Mouse (Mus musculus) forebrain, embryonic 11.5 days (tissue): ENCODE results near the gene Ide. TPM values are rescaled to one million over a fixed set of nuclear protein-coding genes. Genes with fewer than 3 reads are reported as not detected.
A peak's percentile ranks its signal among the peaks of the same experiment; 100 is the strongest.

ENCODE experiments used
- ATAC-seq: fragments of 200-750 bp; cut with Nextera tagmentation; replicated peaks from 2 replicates; pipeline ENCODE4 v1.8.0; 2017; ENCODE audit warnings: moderate TSS enrichment; ENCODE audit not compliant: low FRiP score
- DNase-seq: peaks from one replicate; pipeline ENCODE4 v3.0.0-alpha.2; 2017; ENCODE audit warnings: low spot score
- H3K27ac ChIP-seq: fragments of 300-500 bp; sonication (generic); 2 replicates; pipeline ENCODE4 v1.5.1; 2014; ENCODE audit warnings: low read depth, low read length
- H3K27me3 ChIP-seq: fragments of 300-500 bp; sonication (generic); 2 replicates; pipeline ENCODE4 v1.6.1; 2014; ENCODE audit warnings: mild to moderate bottlenecking, low read length, mixed read lengths; ENCODE audit not compliant: control insufficient read depth, insufficient read depth
- H3K36me3 ChIP-seq: fragments of 300-500 bp; sonication (generic); 2 replicates; pipeline ENCODE4 v1.6.1; 2014; ENCODE audit warnings: mild to moderate bottlenecking, low read length, moderate library complexity, mixed read lengths; ENCODE audit not compliant: control insufficient read depth, insufficient read depth
- H3K4me1 ChIP-seq: fragments of 300-500 bp; sonication (generic); replicated peaks from 2 replicates; pipeline ENCODE4 v1.6.1; 2014; ENCODE audit warnings: low read length, mixed read lengths; ENCODE audit not compliant: control insufficient read depth, insufficient read depth
- H3K4me2 ChIP-seq: fragments of 300-500 bp; sonication (generic); 2 replicates; pipeline ENCODE4 v1.6.1; 2014; ENCODE audit warnings: low read depth, mild to moderate bottlenecking, low read length, moderate library complexity, mixed read lengths; ENCODE audit not compliant: severe bottlenecking
- H3K4me3 ChIP-seq: fragments of 300-500 bp; sonication (generic); 2 replicates; pipeline ENCODE4 v1.5.1; 2014; ENCODE audit warnings: low read depth, low read length
- H3K9ac ChIP-seq: fragments of 300-500 bp; sonication (generic); 2 replicates; pipeline ENCODE4 v1.6.1; 2014; ENCODE audit warnings: low read length
- H3K9me3 ChIP-seq: fragments of 300-500 bp; sonication (generic); 2 replicates; pipeline ENCODE4 v1.6.1; 2016; ENCODE audit warnings: low read length, mixed read lengths; ENCODE audit not compliant: control insufficient read depth
- WGBS: fragments of 180-500 bp; shearing (Covaris S2); extraction: QIAGEN DNeasy Blood & Tissue Kit; methylation state at CpG from one replicate; pipeline ENCODE4 v1.1.7; 2014; 5-methylcytosine and 5-hydroxymethylcytosine counted together
- polyA plus RNA-seq: library from polyadenylated mRNA; unstranded; fragments of >200 nt; fragmentation: Nextera tagmentation; extraction: Ambion mirVana; gene quantifications from 2 replicates; pipeline ENCODE4 v1.2.1, GENCODE M21; 2014

Ide gene
- polyA plus RNA-seq, 1 experiment from 2014 or later: 71.6 TPM

GRCm38 (mm10) chr19:37248199-37248598 lies 89.5 kb downstream of the Ide start:
- Histone ChIP-seq H3K4me1 (no peaks in the 10 kb centered on the region), H3K4me3 (no peak overlapping the region), H3K27me3 (no peaks in the 10 kb centered on the region), H3K9me3 (no peaks in the 10 kb centered on the region), H3K36me3 (no peaks in the 10 kb centered on the region), H3K9ac (no peak overlapping the region), H3K4me2 (no peak overlapping the region), H3K27ac (no peak overlapping the region)
- 82% methylated on average over 3 of the region's 3 CpGs for WGBS
- ATAC-seq (no peak), DNase-seq (no peak)

- no peaks in the 10 kb centered on the region for H3K4me1 ChIP-seq
- no peak overlapping the region for H3K27ac ChIP-seq
- H3K9me3 ChIP-seq: no peaks in the 10 kb centered on the region
- no peaks in the 10 kb centered on the region for H3K36me3 ChIP-seq
- no peak for DNase-seq
- no peaks in the 10 kb centered on the region for H3K27me3 ChIP-seq
- no peak overlapping the region for H3K4me2 ChIP-seq
- 47% methylated on average over 3 of the region's 3 CpGs for WGBS
- no peak overlapping the region for H3K4me3 ChIP-seq
- H3K9ac ChIP-seq: no peak overlapping the region
- no peak for ATAC-seq
These were observed 90.8 kb downstream of the Ide start for GRCm38 (mm10) chr19:37246859-37247258.

- no peaks in the 10 kb centered on the region for H3K9me3 ChIP-seq
- WGBS: 65% methylated on average over 2 of the region's 2 CpGs
- H3K27me3 ChIP-seq: no peaks in the 10 kb centered on the region
- H3K4me3 ChIP-seq: no peak overlapping the region
- H3K4me2 ChIP-seq: no peak overlapping the region
- H3K4me1 ChIP-seq: peaks cover 3% of the 10 kb centered on the region; the same call in 1 of the 2 replicates
- no peak overlapping the region for H3K9ac ChIP-seq
- DNase-seq (no peak), ATAC-seq (no peak)
- no peaks in the 10 kb centered on the region for H3K36me3 ChIP-seq
- no peak overlapping the region for H3K27ac ChIP-seq
These were observed 94.9 kb downstream of the Ide start for GRCm38 (mm10) chr19:37242707-37243106.

- Histone ChIP-seq H3K27ac (no peak overlapping the region), H3K36me3 (no peaks in the 10 kb centered on the region), H3K4me1 (peaks cover 3% of the 10 kb centered on the region; the same call in 1 of the 2 replicates), H3K4me3 (no peak overlapping the region), H3K27me3 (no peaks in the 10 kb centered on the region), H3K9me3 (no peaks in the 10 kb centered on the region), H3K9ac (no peak overlapping the region), H3K4me2 (no peak overlapping the region)
- WGBS: 71% methylated on average over 5 of the region's 5 CpGs
- ATAC-seq (no peak), DNase-seq (no peak)
These were observed 96.5 kb downstream of the Ide start for GRCm38 (mm10) chr19:37241201-37241600.

GRCm38 (mm10) chr19:37239096-37239495 lies 98.6 kb downstream of the Ide start:
- Histone ChIP-seq H3K4me2 (no peak overlapping the region), H3K9me3 (no peaks in the 10 kb centered on the region), H3K36me3 (no peaks in the 10 kb centered on the region), H3K4me3 (no peak overlapping the region), H3K4me1 (peaks cover 3% of the 10 kb centered on the region; the same call in 1 of the 2 replicates), H3K9ac (no peak overlapping the region), H3K27me3 (peaks cover 11% of the 10 kb centered on the region), H3K27ac (no peak overlapping the region)
- ATAC-seq (no peak), DNase-seq (peak; percentile 68)
- 31% methylated on average over 4 of the region's 4 CpGs for WGBS

- peaks cover 11% of the 10 kb centered on the region for H3K27me3 ChIP-seq
- H3K4me1 ChIP-seq: peaks cover 3% of the 10 kb centered on the region; the same call in 1 of the 2 replicates
- no peak for DNase-seq
- H3K27ac ChIP-seq: no peak overlapping the region
- 13% methylated on average over 7 of the region's 7 CpGs for WGBS
- H3K36me3 ChIP-seq: no peaks in the 10 kb centered on the region
- no peak overlapping the region for H3K9ac ChIP-seq
- 0 out of 2 replicates have a peak overlapping the region, but pooled peaks have one; percentile 1 for H3K4me2 ChIP-seq
- no peak overlapping the region for H3K4me3 ChIP-seq
- ATAC-seq: peak; percentile 54; the same call in 1 of the 2 replicates
- H3K9me3 ChIP-seq: no peaks in the 10 kb centered on the region
These were observed 99.0 kb downstream of the Ide start for GRCm38 (mm10) chr19:37238651-37239050.

- Histone ChIP-seq H3K4me1 (peaks cover 3% of the 10 kb centered on the region; the same call in 1 of the 2 replicates), H3K4me2 (peak overlapping the region; percentile 1; the same call in 1 of the 2 replicates), H3K27ac (no peak overlapping the region), H3K9me3 (no peaks in the 10 kb centered on the region), H3K27me3 (peaks cover 11% of the 10 kb centered on the region), H3K36me3 (no peaks in the 10 kb centered on the region), H3K4me3 (no peak overlapping the region), H3K9ac (no peak overlapping the region)
- 6% methylated on average over 15 of the region's 15 CpGs for WGBS
- peak; percentile 35 for ATAC-seq
- DNase-seq: peak; percentile 61
These were observed 99.8 kb downstream of the Ide start for GRCm38 (mm10) chr19:37237712-37238437.

GRCm38 (mm10) chr19:37237306-37237705 lies 100.3 kb downstream of the Ide start:
- no peak overlapping the region for H3K9ac ChIP-seq
- no peak overlapping the region for H3K27ac ChIP-seq
- H3K27me3 ChIP-seq: peaks cover 11% of the 10 kb centered on the region
- no peaks in the 10 kb centered on the region for H3K36me3 ChIP-seq
- peaks cover 3% of the 10 kb centered on the region; the same call in 1 of the 2 replicates for H3K4me1 ChIP-seq
- no peaks in the 10 kb centered on the region for H3K9me3 ChIP-seq
- H3K4me2 ChIP-seq: no peak overlapping the region
- WGBS: 48% methylated on average over 5 of the region's 5 CpGs
- H3K4me3 ChIP-seq: no peak overlapping the region
- DNase-seq (no peak), ATAC-seq (no peak)

GRCm38 (mm10) chr19:37235818-37236217 lies 101.8 kb downstream of the Ide start:
- peaks cover 11% of the 10 kb centered on the region for H3K27me3 ChIP-seq
- no peak overlapping the region for H3K27ac ChIP-seq
- 57% methylated on average over 8 of the region's 8 CpGs for WGBS
- H3K4me2 ChIP-seq: no peak overlapping the region
- ATAC-seq (no peak), DNase-seq (no peak)
- no peaks in the 10 kb centered on the region for H3K9me3 ChIP-seq
- peaks cover 3% of the 10 kb centered on the region; the same call in 1 of the 2 replicates for H3K4me1 ChIP-seq
- H3K36me3 ChIP-seq: no peaks in the 10 kb centered on the region
- H3K4me3 ChIP-seq: no peak overlapping the region
- no peak overlapping the region for H3K9ac ChIP-seq
